Mouse (Mus musculus): Measurements from ENCODE around the gene Pxylp1.

Pxylp1 gene

DNA sequence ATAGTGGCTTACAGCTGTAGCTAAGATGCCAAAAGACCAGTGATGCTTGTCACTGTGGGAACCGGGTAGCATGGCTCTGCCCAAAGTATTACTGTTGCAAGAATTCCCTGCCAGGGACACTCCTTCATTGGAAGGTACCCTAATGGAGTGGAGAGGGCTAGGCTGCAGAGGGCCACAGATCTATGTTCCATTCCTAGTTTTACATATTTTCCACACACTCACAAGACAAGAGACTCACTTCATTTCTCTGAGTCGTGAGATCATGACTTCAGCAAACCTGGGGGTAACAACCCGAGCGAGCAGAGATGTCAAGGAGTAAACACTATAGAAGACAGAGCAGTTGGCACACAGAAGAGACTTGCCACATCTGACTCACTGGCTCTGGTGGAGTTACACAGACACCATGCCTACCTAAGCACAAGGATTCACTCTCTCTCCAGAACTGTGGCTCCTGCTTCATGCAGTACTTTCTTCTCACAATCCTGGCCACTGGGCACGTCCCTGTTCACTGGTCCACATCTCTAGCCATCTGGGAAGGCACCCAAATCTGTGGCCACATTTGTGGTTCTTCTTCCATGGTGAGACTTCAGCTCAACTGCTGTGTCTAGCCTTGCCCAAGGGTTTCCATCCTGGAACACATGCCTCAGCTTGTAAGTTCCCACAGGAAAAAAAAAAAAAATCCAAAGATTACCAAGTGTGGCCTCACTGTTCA, 31.9 kb downstream of the Pxylp1 start:
- no peak for DNase-seq (ENCODE audit: low spot score)

DNA sequence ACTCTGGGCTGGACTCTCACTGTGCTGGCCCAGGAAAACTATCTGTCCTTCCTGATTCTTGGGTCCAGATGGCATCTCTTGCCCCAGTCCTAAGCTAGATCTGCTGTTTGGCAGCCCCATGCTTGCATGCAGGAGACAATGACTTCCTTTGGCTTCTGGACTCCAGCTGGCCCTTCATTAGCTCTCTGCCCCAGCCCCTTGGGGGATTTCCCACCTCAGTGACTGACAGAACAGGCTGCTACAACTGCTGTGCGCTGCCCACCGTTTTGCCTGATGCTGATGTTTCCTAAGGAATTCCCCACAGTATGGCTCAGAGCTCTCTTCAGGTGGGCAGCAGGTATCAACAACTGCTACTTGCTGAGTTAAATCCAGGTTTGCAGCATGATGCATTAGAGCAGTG, 33.4 kb downstream of the Pxylp1 start:
- no peak for DNase-seq (ENCODE audit: low spot score)

GRCm38 (mm10) chr9:96857838-96858237, 34.6 kb downstream of the Pxylp1 start:
- no peak for DNase-seq (ENCODE audit: low spot score)

- DNase-seq (ENCODE audit: low spot score), result no peak
These were observed 38.9 kb downstream of the Pxylp1 start for GRCm38 (mm10) chr9:96853300-96854186.

- no peak for DNase-seq (ENCODE audit: low spot score)
These were observed 40.8 kb downstream of the Pxylp1 start for GRCm38 (mm10) chr9:96851634-96852033.

DNA sequence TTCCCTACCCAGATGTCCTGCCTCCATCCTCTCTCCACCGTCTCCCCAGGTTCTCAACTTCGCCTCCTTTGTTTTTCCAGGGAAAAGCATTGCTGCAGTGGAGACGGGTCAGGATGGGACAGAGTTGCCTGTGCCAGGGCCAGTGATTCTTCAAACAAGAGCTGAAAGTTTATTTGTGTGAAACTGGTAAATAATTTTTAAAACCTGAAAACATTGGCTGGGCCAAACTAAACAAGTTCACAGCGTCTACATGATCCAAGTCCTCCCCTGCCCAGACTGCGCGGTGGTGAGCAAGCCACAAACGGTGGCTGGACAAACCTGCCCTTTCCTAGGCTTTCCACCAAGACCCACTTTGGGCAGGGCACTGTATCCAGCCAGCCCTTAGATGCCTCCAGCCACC, 41.4 kb downstream of the Pxylp1 start:
- DNase-seq (ENCODE audit: low spot score), result no peak

GRCm38 (mm10) chr9:96849012-96849411, 43.5 kb downstream of the Pxylp1 start:
- DNase-seq (ENCODE audit: low spot score), result no peak

- DNase-seq (ENCODE audit: low spot score), result no peak
These were observed 46.1 kb downstream of the Pxylp1 start for GRCm38 (mm10) chr9:96846361-96846760.

DNA sequence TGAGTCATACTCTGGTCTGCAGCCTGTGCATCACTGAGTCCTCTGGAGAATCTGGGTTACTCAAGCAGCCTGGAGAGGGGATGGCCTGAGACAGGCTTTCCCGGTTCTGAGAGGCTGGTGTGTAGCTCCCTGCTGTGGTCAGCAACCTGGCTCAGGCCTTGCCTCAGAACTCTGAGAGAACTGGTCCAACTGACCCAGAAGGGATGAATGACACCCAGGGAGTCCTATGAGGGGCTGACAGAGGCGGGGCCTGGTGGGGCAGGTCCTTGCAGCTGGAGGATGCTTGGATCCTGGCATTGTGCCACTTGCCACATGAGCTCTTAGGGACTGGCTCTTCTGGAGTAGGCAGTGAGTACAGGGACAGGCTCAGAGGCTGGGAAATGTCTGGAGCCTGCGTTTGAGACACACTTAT, 47.7 kb downstream of the Pxylp1 start:
- no peak for DNase-seq (ENCODE audit: low spot score)

DNA sequence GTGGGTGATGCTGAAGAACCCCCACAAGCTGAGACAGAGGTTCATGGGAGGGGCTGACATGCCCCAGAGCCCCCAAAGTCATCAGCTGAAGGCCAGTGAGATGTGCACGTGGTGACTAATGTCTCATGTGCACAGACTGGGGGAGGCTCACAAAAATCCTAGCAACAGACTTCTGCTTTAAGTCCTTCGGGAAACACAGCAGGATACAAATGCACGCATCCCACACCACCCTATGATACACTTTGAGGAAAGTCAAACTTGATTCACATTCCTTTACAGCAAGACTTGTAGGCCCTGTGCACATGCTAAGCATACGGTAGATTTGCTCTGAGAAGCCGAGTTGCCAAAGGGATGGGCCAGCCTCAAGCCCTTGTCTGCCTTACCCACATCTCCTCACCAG, 53.1 kb downstream of the Pxylp1 start:
- no peak for DNase-seq (ENCODE audit: low spot score)

- DNase-seq (ENCODE audit: low spot score), result no peak
These were observed 53.6 kb downstream of the Pxylp1 start for GRCm38 (mm10) chr9:96838864-96839263.

DNA sequence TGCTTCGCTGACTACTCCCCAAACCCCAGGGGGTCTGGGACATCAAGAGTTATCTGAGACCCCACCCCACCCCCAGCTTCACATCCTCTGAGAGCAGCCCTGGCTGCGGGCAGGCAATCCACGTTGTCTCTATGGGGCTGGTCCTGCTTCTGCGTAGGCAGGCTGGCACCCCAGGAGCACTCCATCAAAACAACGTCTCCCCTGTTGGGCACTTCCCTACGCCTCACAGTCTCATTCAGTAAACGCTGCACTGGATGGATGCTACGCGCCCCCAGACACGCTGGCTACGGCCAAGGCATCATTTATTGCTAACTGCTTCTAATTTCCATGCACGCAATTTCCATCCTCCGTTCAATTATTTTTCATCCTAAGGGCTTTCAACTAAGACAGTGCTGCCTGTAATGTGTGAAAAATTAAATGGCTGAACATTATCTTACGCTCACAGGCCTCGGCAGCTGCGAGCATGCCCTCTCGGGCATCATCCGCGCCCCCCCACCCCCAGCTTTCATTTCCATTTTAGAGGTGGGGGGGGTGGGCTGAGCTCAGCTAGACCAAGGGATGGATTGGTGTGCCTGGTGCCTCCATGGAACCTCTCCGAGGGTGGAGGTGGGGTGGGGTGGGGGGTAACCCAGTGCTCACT, 54.6 kb downstream of the Pxylp1 start:
- no peak for DNase-seq (ENCODE audit: low spot score)

DNA sequence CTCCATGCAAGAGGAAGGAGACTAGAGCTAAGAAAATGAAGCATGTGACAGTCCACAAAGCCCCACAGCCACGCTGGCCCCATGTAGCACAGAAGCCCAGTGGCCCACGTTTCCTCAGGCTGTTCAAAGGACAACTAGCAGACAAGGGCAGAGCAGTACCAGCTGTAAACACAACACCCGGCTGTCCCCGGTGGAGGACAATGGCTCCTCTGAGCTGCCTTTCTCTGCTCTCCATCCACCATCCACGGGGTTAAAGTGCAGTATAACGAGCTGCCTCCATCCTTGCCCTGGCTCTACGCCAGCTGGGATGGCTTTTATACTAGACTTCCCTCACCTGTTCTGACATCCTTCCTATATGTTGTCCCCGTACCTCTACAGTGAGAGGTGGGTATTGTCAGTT, 55.5 kb downstream of the Pxylp1 start:
- DNase-seq (ENCODE audit: low spot score), result no peak

GRCm38 (mm10) chr9:96835374-96835921, 57.0 kb downstream of the Pxylp1 start:
- no peak for DNase-seq (ENCODE audit: low spot score)

DNA sequence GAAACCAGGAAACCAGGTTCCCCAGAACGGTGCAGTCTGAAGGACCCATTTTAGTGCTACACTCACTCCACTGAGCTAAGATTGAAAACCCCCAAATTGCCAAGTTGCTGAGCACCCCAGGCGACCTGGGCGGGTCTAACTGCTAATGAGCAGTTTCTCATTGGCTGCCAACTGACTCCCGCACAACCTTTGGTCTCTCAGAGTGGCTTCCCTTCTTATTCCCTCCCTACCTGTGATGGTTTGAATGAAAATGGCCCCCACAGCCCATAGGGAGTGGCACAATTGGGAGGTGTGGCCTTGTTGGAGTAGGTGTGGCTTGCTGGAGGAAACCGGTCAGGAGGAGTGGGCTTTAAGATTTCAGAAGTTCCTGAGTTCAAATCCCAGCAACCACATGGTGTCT, 58.9 kb downstream of the Pxylp1 start:
- DNase-seq (ENCODE audit: low spot score), result no peak

GRCm38 (mm10) chr9:96832516-96832915, 60.0 kb downstream of the Pxylp1 start:
- no peak for DNase-seq (ENCODE audit: low spot score)

DNA sequence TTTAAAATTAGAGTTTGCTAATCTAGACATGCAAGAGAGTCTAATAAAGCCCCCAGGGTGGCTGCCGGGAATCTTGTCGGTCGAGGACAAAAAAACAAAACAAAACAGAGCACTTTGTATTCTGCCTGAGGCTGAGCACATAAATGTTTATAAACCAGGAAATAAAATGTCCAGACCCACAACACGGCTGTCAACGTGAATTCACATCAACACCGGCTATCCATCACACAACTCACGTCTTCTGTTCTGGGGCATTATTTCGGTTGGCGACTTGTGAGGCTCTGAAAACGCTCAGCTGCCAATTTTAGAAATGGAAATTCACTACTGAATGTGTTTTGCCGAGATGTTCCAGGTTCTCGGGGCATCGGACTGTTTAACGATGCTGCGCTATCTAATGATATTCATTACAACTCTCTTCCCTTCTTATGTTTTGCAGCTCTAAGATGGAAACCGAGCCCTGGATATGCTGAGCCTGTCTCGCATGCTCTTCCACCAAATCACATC, 61.6 kb downstream of the Pxylp1 start:
- DNase-seq (ENCODE audit: low spot score), result no peak

DNA sequence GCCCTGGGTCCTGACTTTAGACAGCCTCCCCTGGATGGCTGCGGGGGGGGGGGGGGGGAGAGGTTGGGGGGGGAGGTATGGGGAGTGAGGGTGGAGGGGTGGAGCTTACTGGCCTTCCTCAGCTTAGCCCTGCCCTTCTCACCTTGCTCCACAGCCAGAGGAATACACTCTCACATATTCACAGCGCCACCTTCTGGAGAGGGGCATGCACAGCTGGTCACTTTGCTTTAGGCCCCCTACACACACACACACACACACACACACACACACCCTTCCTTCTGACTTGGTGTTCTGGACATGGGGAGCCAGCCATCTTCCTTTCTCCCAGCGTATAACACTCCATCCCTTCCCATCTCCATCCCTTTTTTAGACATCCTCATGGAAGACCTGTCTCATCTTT, 62.8 kb downstream of the Pxylp1 start:
- DNase-seq (ENCODE audit: low spot score), result no peak

DNA sequence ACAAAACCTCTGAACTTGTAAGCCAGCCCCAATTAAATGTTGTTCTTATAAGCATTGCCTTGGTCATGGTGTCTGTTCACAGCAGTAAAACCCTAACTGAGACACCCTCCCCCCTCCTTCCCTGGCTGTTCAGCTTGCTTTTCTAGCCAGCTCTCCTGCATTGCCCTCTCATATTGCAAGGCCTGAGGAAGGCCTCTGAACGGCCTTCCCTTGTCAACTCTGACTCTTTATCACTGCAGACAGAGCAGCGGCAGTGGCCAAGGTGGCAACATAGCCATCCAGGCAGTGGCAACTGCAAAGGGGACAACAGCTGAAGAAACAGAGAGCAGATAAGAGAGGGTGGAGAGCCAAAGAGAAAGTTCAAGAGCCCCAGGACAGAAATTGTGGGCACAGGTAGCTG, 64.4 kb downstream of the Pxylp1 start:
- DNase-seq (ENCODE audit: low spot score), result no peak

- DNase-seq (ENCODE audit: low spot score), result no peak
These were observed 65.3 kb downstream of the Pxylp1 start for GRCm38 (mm10) chr9:96827002-96827785.

- no peak for DNase-seq (ENCODE audit: low spot score)
These were observed 67.6 kb downstream of the Pxylp1 start for GRCm38 (mm10) chr9:96824857-96825256.

DNA sequence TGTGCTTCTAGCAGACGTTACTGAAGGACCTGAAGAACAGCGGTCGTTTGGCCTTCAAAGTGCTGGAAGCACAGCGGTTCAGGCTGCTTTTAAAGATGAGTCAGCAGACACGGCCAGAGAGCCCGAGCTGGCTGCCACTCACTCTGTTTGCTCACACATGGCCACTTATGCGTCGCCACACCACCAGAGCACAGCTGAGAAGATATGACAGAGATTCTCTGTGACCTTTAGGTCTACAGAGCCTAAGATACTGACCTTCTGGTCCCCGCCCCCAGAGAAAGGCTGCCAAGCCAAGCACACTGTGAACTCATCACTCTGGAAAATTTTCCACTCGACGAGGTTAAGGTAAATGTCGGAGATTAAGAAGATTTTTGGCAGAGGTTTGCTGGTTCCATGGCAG, 68.4 kb downstream of the Pxylp1 start:
- no peak for DNase-seq (ENCODE audit: low spot score)
